Mouse (Mus musculus) liver, postnatal 0 days (tissue): Measurements from ENCODE around the gene Klk7. TPM values are rescaled to one million over a fixed set of nuclear protein-coding genes. Genes with fewer than 3 reads are reported as not detected.

Experiments used
- ATAC-seq: fragments of 200-750 bp; cut with Nextera tagmentation; 2 replicates; pipeline ENCODE4 v1.8.0; 2017; ENCODE audit warnings: mild to moderate bottlenecking, moderate library complexity
- DNase-seq: peaks from one replicate; pipeline ENCODE4 v3.0.0-alpha.2; 2016
- H3K27ac ChIP-seq: fragments of 300-500 bp; sonication (generic); 2 replicates; pipeline ENCODE4 v1.5.1; 2014; ENCODE audit warnings: antibody characterized with exemption, moderate library complexity, mild to moderate bottlenecking, low read depth
- H3K27me3 ChIP-seq: fragments of 300-500 bp; sonication (generic); 2 replicates; pipeline ENCODE4 v1.6.1; 2014; ENCODE audit warnings: low read length, control low read depth, mixed read lengths; ENCODE audit not compliant: insufficient read depth
- H3K36me3 ChIP-seq: fragments of 300-500 bp; sonication (generic); replicated peaks from 2 replicates; pipeline ENCODE4 v1.6.1; 2014; ENCODE audit warnings: mild to moderate bottlenecking, control low read depth, low read length, moderate library complexity, mixed read lengths; ENCODE audit not compliant: insufficient read depth
- H3K4me1 ChIP-seq: fragments of 300-500 bp; sonication (generic); 2 replicates; pipeline ENCODE4 v1.6.1; 2014; ENCODE audit warnings: antibody characterized with exemption, mild to moderate bottlenecking, control low read depth; ENCODE audit not compliant: insufficient read depth
- H3K4me2 ChIP-seq: fragments of 300-500 bp; sonication (generic); 2 replicates; pipeline ENCODE4 v1.6.1; 2014; ENCODE audit warnings: low read depth, mild to moderate bottlenecking, low read length, moderate library complexity, mixed read lengths
- H3K4me3 ChIP-seq: fragments of 300-500 bp; sonication (generic); 2 replicates; pipeline ENCODE4 v1.5.1; 2014; ENCODE audit warnings: low read depth, low read length
- H3K9ac ChIP-seq: fragments of 300-500 bp; sonication (generic); replicated peaks from 2 replicates; pipeline ENCODE4 v1.6.1; 2014; ENCODE audit warnings: mild to moderate bottlenecking, moderate library complexity
- H3K9me3 ChIP-seq: fragments of 300-500 bp; sonication (generic); 2 replicates; pipeline ENCODE4 v1.6.1; 2016; ENCODE audit warnings: mild to moderate bottlenecking, control low read depth, low read length, mixed read lengths
- CTCF ChIP-seq: sonication (generic); IDR thresholded peaks from 2 replicates; pipeline ENCODE4 v1.5.1; 2016; ENCODE audit warnings: antibody characterized with exemption, low read depth
- EP300 ChIP-seq: IDR thresholded peaks from 2 replicates; pipeline ENCODE4 v1.6.1; 2016; ENCODE audit warnings: antibody characterized with exemption, low read depth, mild to moderate bottlenecking
- WGBS: fragments of 180-500 bp; shearing (Covaris S2); extraction: QIAGEN DNeasy Blood & Tissue Kit; methylation state at CpG from one replicate; pipeline ENCODE4 v1.1.7; 2014; ENCODE audit not compliant: insufficient replicate concordance; 5-methylcytosine and 5-hydroxymethylcytosine counted together
- polyA plus RNA-seq: library from polyadenylated mRNA; unstranded; fragments of >200 nt; fragmentation: Nextera tagmentation; extraction: Ambion mirVana; gene quantifications from 2 replicates; pipeline ENCODE4 v1.2.1, GENCODE M21; 2015

Klk7 gene
- not detected in 2 replicates for polyA plus RNA-seq

DNA sequence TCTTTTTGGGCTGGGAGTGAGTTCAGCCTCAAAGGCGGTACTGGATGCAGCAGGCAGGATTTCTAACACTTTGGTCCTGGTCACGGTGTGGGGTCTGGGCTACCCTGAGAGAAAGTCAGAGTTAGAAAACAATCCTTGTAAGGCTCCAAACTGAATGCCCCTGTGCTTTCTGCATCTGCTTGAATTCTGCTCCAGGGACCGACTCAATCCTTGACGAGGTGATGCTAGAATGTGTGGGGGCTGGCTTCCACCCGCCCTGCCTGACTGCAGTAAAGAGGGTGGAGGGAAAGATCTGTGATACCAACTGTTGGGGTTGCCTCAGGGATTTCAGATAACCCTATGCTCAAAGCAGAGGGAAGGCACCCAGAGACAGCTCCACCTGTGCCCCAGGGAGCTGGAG is at the start of gene Klk7:
Klk7 (plus strand) TSS at position 301 of the 400 bp plus-strand sequence.
- no peak within 1 kb of the TSS for H3K4me2 ChIP-seq
- no peak for DNase-seq
- no peak for ATAC-seq
- no peaks in the 10 kb centered on the region for H3K4me1 ChIP-seq
- no peaks in the 10 kb centered on the region for H3K36me3 ChIP-seq
- no peak within 1 kb of the TSS for H3K9ac ChIP-seq
- WGBS: 50% methylated on average over 5 of the region's 5 CpGs
- TF ChIP-seq EP300 (no peak), CTCF (no peak)
- H3K27me3 ChIP-seq: no peaks in the 10 kb centered on the region
- H3K27ac ChIP-seq: no peak within 1 kb of the TSS
- H3K4me3 ChIP-seq: no peak within 1 kb of the TSS
- H3K9me3 ChIP-seq: no peaks in the 10 kb centered on the region

- Histone ChIP-seq H3K9ac (no peak overlapping the region), H3K9me3 (no peaks in the 10 kb centered on the region), H3K36me3 (no peaks in the 10 kb centered on the region), H3K27ac (no peak overlapping the region), H3K4me3 (no peak overlapping the region), H3K4me2 (no peak overlapping the region), H3K27me3 (no peaks in the 10 kb centered on the region), H3K4me1 (no peaks in the 10 kb centered on the region)
- no peak for ATAC-seq
- no peak for DNase-seq
- TF ChIP-seq EP300 (no peak), CTCF (no peak)
- WGBS: 47% methylated on average over 8 of the region's 8 CpGs
Measured at GRCm38 (mm10) chr7:43766484-43766883, 44.6 kb upstream of the Klk7 start.

- 55% methylated on average over 4 of the region's 4 CpGs for WGBS
- no peak for ATAC-seq
- Histone ChIP-seq H3K4me1 (no peaks in the 10 kb centered on the region), H3K27ac (no peak within 1 kb of the TSS), H3K27me3 (no peaks in the 10 kb centered on the region), H3K9me3 (no peaks in the 10 kb centered on the region), H3K36me3 (no peaks in the 10 kb centered on the region), H3K9ac (no peak within 1 kb of the TSS), H3K4me2 (no peak within 1 kb of the TSS), H3K4me3 (no peak within 1 kb of the TSS)
- no peak for DNase-seq
- TF ChIP-seq CTCF (no peak), EP300 (no peak)
Measured at GRCm38 (mm10) chr7:43768597-43768996, 42.5 kb upstream of the Klk7 start, which contains the start of gene Klk12. Gene Klk12 (plus strand): TSS chr7:43768897.

DNA sequence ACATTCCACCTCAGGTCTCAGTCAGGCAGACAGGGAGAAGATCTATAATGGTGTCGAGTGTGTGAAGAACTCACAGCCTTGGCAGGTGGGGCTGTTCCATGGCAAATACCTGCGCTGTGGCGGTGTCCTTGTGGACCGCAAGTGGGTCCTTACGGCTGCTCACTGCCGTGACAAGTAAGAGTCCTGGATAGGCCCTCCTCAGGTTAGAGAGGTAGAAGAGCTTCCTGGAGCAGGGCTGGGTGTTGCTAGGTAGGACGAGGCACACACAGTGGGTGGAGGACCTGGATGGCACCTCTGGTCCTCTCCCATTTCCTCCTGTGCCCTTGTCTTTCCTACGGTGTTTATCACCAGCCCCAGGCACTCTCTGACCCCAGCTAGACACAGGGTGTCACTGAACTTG is 41.5 kb upstream of the Klk7 start:
- Histone ChIP-seq H3K4me1 (no peaks in the 10 kb centered on the region), H3K4me2 (no peak overlapping the region), H3K36me3 (no peaks in the 10 kb centered on the region), H3K27ac (no peak overlapping the region), H3K9me3 (no peaks in the 10 kb centered on the region), H3K9ac (no peak overlapping the region), H3K4me3 (no peak overlapping the region), H3K27me3 (no peaks in the 10 kb centered on the region)
- 79% methylated on average over 8 of the region's 8 CpGs for WGBS
- TF ChIP-seq EP300 (no peak), CTCF (no peak)
- DNase-seq: no peak
- no peak for ATAC-seq

GRCm38 (mm10) chr7:43770701-43771100 is 40.4 kb upstream of the Klk7 start:
- no peaks in the 10 kb centered on the region for H3K36me3 ChIP-seq
- no peaks in the 10 kb centered on the region for H3K9me3 ChIP-seq
- ATAC-seq (no peak), DNase-seq (no peak)
- H3K9ac ChIP-seq: no peak overlapping the region
- H3K27me3 ChIP-seq: no peaks in the 10 kb centered on the region
- no peaks in the 10 kb centered on the region for H3K4me1 ChIP-seq
- no peak overlapping the region for H3K27ac ChIP-seq
- H3K4me2 ChIP-seq: no peak overlapping the region
- H3K4me3 ChIP-seq: no peak overlapping the region
- 83% methylated on average over 10 of the region's 10 CpGs for WGBS
- no peak for TF ChIP-seq CTCF
- TF ChIP-seq EP300: no peak

GRCm38 (mm10) chr7:43771916-43772315 is 39.2 kb upstream of the Klk7 start:
- WGBS: 80% methylated on average over 6 of the region's 6 CpGs
- no peak for DNase-seq
- no peak for TF ChIP-seq CTCF
- no peak for TF ChIP-seq EP300
- H3K9me3 ChIP-seq: no peaks in the 10 kb centered on the region
- ATAC-seq: no peak
- no peaks in the 10 kb centered on the region for H3K27me3 ChIP-seq
- no peak overlapping the region for H3K4me3 ChIP-seq
- H3K4me2 ChIP-seq: no peak overlapping the region
- no peak overlapping the region for H3K9ac ChIP-seq
- no peaks in the 10 kb centered on the region for H3K4me1 ChIP-seq
- H3K27ac ChIP-seq: no peak overlapping the region
- no peaks in the 10 kb centered on the region for H3K36me3 ChIP-seq

GRCm38 (mm10) chr7:43772901-43773300 is 38.2 kb upstream of the Klk7 start:
- no peaks in the 10 kb centered on the region for H3K4me1 ChIP-seq
- H3K27me3 ChIP-seq: no peaks in the 10 kb centered on the region
- no peak for TF ChIP-seq EP300
- no peak for TF ChIP-seq CTCF
- DNase-seq (no peak), ATAC-seq (no peak)
- no peaks in the 10 kb centered on the region for H3K36me3 ChIP-seq
- H3K9me3 ChIP-seq: no peaks in the 10 kb centered on the region
- H3K27ac ChIP-seq: no peak overlapping the region
- H3K4me2 ChIP-seq: no peak overlapping the region
- H3K9ac ChIP-seq: no peak overlapping the region
- 71% methylated on average over 3 of the region's 3 CpGs for WGBS
- H3K4me3 ChIP-seq: no peak overlapping the region
